Comparison of ENCODE assay signal across 19 mouse cellular contexts in the genomic region with DNA sequence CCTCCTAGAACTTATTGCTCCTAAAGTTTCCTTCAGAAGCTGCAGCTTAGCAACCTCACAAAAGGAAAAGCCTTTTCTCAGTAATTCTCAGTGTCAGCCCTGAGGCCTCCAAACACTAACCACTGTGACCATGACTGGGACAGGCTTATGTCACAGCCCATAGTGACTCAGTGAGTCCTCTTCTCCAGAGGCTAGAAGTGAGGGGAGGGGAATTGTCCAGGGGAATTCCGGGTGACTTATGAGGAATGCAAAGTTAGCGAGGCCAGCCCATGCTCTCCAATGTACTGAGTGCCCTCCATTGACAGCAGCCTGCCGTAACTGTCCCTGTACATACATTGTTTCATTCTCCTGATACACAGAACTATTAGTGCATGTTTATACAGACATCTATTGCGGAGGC.
A peak's percentile ranks its signal among the peaks of the same experiment; 100 is the strongest.
DNase-seq lines count a peak whose midpoint lies in the region; ATAC-seq and TF ChIP-seq lines count a peak whose summit lies in the region.
"Had no signal": no experiment of that assay in that cellular context is flagged by ENCODE, and none has a peak within 500 bp of the region (broad histone marks: within the 10 kb centered on the region; RNA-seq: fewer than 3 reads in every experiment).

No protein-coding gene starts in this region.

- no peaks in the 10 kb centered on the region for H3K27me3 ChIP-seq in heart, embryonic 10.5 days (ENCODE audit: insufficient read depth, poor library complexity, severe bottlenecking)
- H3K27me3 ChIP-seq in C2C12 (ENCODE audit: control insufficient read depth, insufficient read depth, insufficient read length) = no peaks in the 10 kb centered on the region
- no peaks in the 10 kb centered on the region for H3K27me3 ChIP-seq in forebrain, embryonic 16.5 days (replicated peaks; ENCODE audit: control insufficient read depth, insufficient read depth, low read length)
- H3K27me3 ChIP-seq: heart, embryonic 13.5 days; midbrain, embryonic 12.5 days had no signal

- H3K4me2 ChIP-seq in forebrain, embryonic 16.5 days (ENCODE audit: low read length) = no peak overlapping the region
- H3K4me2 ChIP-seq: heart, embryonic 13.5 days; midbrain, embryonic 12.5 days had no signal

- no peaks in the 10 kb centered on the region for H3K9me3 ChIP-seq in heart, embryonic 10.5 days
- H3K9me3 ChIP-seq in forebrain, embryonic 16.5 days (ENCODE audit: control insufficient read depth, low read length) = no peaks in the 10 kb centered on the region
- H3K9me3 ChIP-seq: heart, embryonic 13.5 days; midbrain, embryonic 12.5 days had no signal

- DNase-seq in heart, embryonic 10.5 days (ENCODE audit: low spot score) = peak; percentile 71
- no peak for DNase-seq in heart, postnatal 14 days
- peak; percentile 85 for DNase-seq in adrenal gland, adult 2 months
- DNase-seq in kidney, adult 18-20 months = no peak
- DNase-seq: cerebellum, postnatal 10 days; embryo, embryonic 11 days; heart, postnatal 4 days; kidney, adult 11 months; kidney, postnatal 14 days; retina, postnatal 1 day; thymus, adult 2 months had no signal

- no peak overlapping the region for H3ac ChIP-seq in C2C12 (ENCODE audit: control insufficient read depth, insufficient read length, low read depth)

- H3K79me2 ChIP-seq in C2C12 (ENCODE audit: control insufficient read depth, insufficient read depth) = peaks cover 94% of the 10 kb centered on the region

- no peak overlapping the region for H3K9ac ChIP-seq in forebrain, embryonic 16.5 days (replicated peaks; ENCODE audit: low read depth, low read length)
- H3K9ac ChIP-seq: heart, embryonic 13.5 days; midbrain, embryonic 12.5 days had no signal

- no peak overlapping the region for H3K27ac ChIP-seq in heart, embryonic 10.5 days
- H3K27ac ChIP-seq in embryonic fibroblast, embryonic 13.5 days (ENCODE audit: insufficient read depth, low read length) = peak overlapping the region; percentile 96
- H3K27ac ChIP-seq in forebrain, embryonic 16.5 days (ENCODE audit: low read length) = no peak overlapping the region
- H3K27ac ChIP-seq: heart, embryonic 13.5 days; hindbrain, postnatal 0 days; midbrain, embryonic 12.5 days had no signal

- 57% methylated on average over 4 of the region's 4 CpGs for WGBS in heart, embryonic 10.5 days
- WGBS in forebrain, embryonic 16.5 days = 85% methylated on average over 4 of the region's 4 CpGs

- peaks cover 20% of the 10 kb centered on the region for H3K4me1 ChIP-seq in heart, embryonic 10.5 days
- peaks cover 31% of the 10 kb centered on the region for H3K4me1 ChIP-seq in embryonic fibroblast, embryonic 13.5 days (ENCODE audit: control insufficient read depth, insufficient read depth, low read length)
- peaks cover 10% of the 10 kb centered on the region for H3K4me1 ChIP-seq in forebrain, embryonic 16.5 days (replicated peaks; ENCODE audit: control insufficient read depth, insufficient read depth, low read length)

- H3K4me3 ChIP-seq in heart, embryonic 10.5 days = no peak overlapping the region
- H3K4me3 ChIP-seq in C2C12 (ENCODE audit: insufficient read depth, poor library complexity, severe bottlenecking) = no peak overlapping the region
- no peak overlapping the region for H3K4me3 ChIP-seq in embryonic fibroblast, embryonic 13.5 days (ENCODE audit: insufficient read depth, low read length)
- H3K4me3 ChIP-seq in forebrain, embryonic 16.5 days (replicated peaks; ENCODE audit: low read length) = no peak overlapping the region
- H3K4me3 ChIP-seq: heart, embryonic 13.5 days; midbrain, embryonic 12.5 days had no signal

- ATAC-seq in forebrain, embryonic 16.5 days = no peak
- ATAC-seq: CD4-positive, CD25-positive, alpha-beta regulatory T cell, adult 4 months; hindbrain, postnatal 0 days had no signal

- TF ChIP-seq POLR2A in embryonic fibroblast, embryonic 13.5 days (IDR thresholded peaks at IDR 0.05; ENCODE audit: low read depth, low read length) = no peak

- no peaks in the 10 kb centered on the region for H3K36me3 ChIP-seq in heart, embryonic 10.5 days
- H3K36me3 ChIP-seq in C2C12 (ENCODE audit: control insufficient read depth, insufficient read depth) = peaks cover 26% of the 10 kb centered on the region
- no peaks in the 10 kb centered on the region for H3K36me3 ChIP-seq in forebrain, embryonic 16.5 days (ENCODE audit: control insufficient read depth, insufficient read depth)
- H3K36me3 ChIP-seq: G1E; midbrain, embryonic 12.5 days had no signal

- TF ChIP-seq CTCF in C2C12 (IDR thresholded peaks at IDR 0.05; ENCODE audit: control insufficient read depth, insufficient read depth, insufficient read length) = no peak
- TF ChIP-seq CTCF in embryonic fibroblast, embryonic 13.5 days (IDR thresholded peaks at IDR 0.05; ENCODE audit: borderline replicate concordance, insufficient read depth, low read length) = no peak

- peaks cover 60% of the 10 kb centered on the region for H3K79me3 ChIP-seq in C2C12 (ENCODE audit: low read depth)

- intact Hi-C loops in heart, postnatal 14 days (cut with DNase I) = no loop called here

TF ChIP-seq in C2C12, 6 proteins besides CTCF, POLR2A, EP300 and RAD21:
- peak; percentile 35 for TF ChIP-seq MAX (IDR thresholded peaks at IDR 0.05)
- TF ChIP-seq MYOG (IDR thresholded peaks at IDR 0.05; ENCODE audit: control insufficient read depth, extremely low read depth, insufficient read length) = no peak
- TF ChIP-seq FOSL1 (IDR thresholded peaks at IDR 0.05; ENCODE audit: insufficient read depth, low read length, poor library complexity, severe bottlenecking) = no peak
- TF ChIP-seq USF1 (IDR thresholded peaks at IDR 0.05; ENCODE audit: low read depth) = no peak
- TF ChIP-seq CEBPB (IDR thresholded peaks at IDR 0.05; ENCODE audit: low read depth) = no peak

Comparison
In these comparisons a context has a peak if more than half of its experiments do, and no peak if none do; other contexts are left out.
1. DNase-seq: peak in heart, embryonic 10.5 days (single experiment) and adrenal gland, adult 2 months (single experiment); none in heart, postnatal 14 days (0 of 2) and kidney, adult 18-20 months (single experiment).